Mouse (Mus musculus): ENCODE measurements around the gene Zfr2. TPM values are rescaled to one million over a fixed set of nuclear protein-coding genes. Genes with fewer than 3 reads are reported as not detected.
A peak's percentile ranks its signal among the peaks of the same experiment; 100 is the strongest.

Zfr2 gene
- total and polyA plus RNA-seq, 2 experiments from 2014 or later: 21.9 to 64.1 TPM

- Histone ChIP-seq H3K4me3 (ENCODE audit: low read length) (peak overlapping the region; percentile 87), H3K4me2 (ENCODE audit: low read depth, low read length) (peak overlapping the region; percentile 96), H3K9me3 (ENCODE audit: low read length) (no peaks in the 10 kb centered on the region), H3K4me1 (ENCODE audit: insufficient read depth, low read length) (peaks cover 15% of the 10 kb centered on the region; the same call in 1 of the 2 replicates), H3K9ac (replicated peaks; ENCODE audit: low read length) (peak overlapping the region; percentile 79), H3K27me3 (ENCODE audit: insufficient read depth, low read length) (no peaks in the 10 kb centered on the region), H3K27ac (0 out of 2 replicates have a peak overlapping the region, but pooled peaks have one; percentile 8), H3K36me3 (ENCODE audit: insufficient read depth, low read length) (no peaks in the 10 kb centered on the region)
- no peak for ATAC-seq
- no peak for TF ChIP-seq CTCF (IDR thresholded peaks at IDR 0.05; ENCODE audit: low read depth)
- no peak for DNase-seq (ENCODE audit: low spot score)
- WGBS: 59% methylated on average over 8 of the region's 8 CpGs
Measured at GRCm38 (mm10) chr10:81294442-81294841, 61.5 kb downstream of the Zfr2 start.

DNA sequence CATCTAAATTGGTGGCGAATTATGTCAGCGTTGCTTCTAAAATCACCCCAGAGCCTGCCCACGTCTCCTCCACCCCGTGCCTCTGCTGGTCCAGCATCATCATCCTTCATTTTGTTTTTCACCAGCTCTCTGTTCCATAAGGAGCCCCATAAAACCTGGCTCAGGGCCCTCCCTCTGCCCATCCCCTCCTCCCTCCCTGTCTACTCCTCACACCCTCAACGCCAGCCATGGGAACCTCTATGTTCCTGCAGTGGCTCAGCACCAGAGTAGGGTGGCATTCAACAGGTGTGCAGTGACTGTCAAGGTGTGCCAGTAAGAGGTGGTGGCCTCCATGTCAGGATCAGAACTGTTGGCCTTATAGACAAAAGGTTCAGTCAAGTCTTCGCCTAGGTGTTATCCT is 62.2 kb downstream of the Zfr2 start:
- Histone ChIP-seq H3K9me3 (ENCODE audit: low read length) (no peaks in the 10 kb centered on the region), H3K4me2 (ENCODE audit: low read depth, low read length) (no peak overlapping the region), H3K4me1 (ENCODE audit: insufficient read depth, low read length) (peaks cover 18% of the 10 kb centered on the region), H3K36me3 (ENCODE audit: insufficient read depth, low read length) (no peaks in the 10 kb centered on the region), H3K4me3 (ENCODE audit: low read length) (no peak overlapping the region), H3K27me3 (ENCODE audit: insufficient read depth, low read length) (no peaks in the 10 kb centered on the region), H3K9ac (replicated peaks; ENCODE audit: low read length) (no peak overlapping the region), H3K27ac (no peak overlapping the region)
- no peak for ATAC-seq
- 84% methylated on average over 6 of the region's 6 CpGs for WGBS
- TF ChIP-seq CTCF (IDR thresholded peaks at IDR 0.05; ENCODE audit: low read depth): no peak
- DNase-seq (ENCODE audit: low spot score): no peak

GRCm38 (mm10) chr10:81297246-81297645 is 64.3 kb downstream of the Zfr2 start:
- ATAC-seq: no peak
- Histone ChIP-seq H3K27ac (0 out of 2 replicates have a peak overlapping the region, but pooled peaks have one; percentile 36), H3K4me2 (ENCODE audit: low read depth, low read length) (no peak overlapping the region), H3K9me3 (ENCODE audit: low read length) (no peaks in the 10 kb centered on the region), H3K36me3 (ENCODE audit: insufficient read depth, low read length) (no peaks in the 10 kb centered on the region), H3K9ac (replicated peaks; ENCODE audit: low read length) (no peak overlapping the region), H3K4me3 (ENCODE audit: low read length) (no peak overlapping the region), H3K27me3 (ENCODE audit: insufficient read depth, low read length) (no peaks in the 10 kb centered on the region), H3K4me1 (ENCODE audit: insufficient read depth, low read length) (peaks cover 19% of the 10 kb centered on the region)
- no peak for TF ChIP-seq CTCF (IDR thresholded peaks at IDR 0.05; ENCODE audit: low read depth)
- 76% methylated on average over 6 of the region's 6 CpGs for WGBS
- no peak for DNase-seq (ENCODE audit: low spot score)

- H3K4me3 ChIP-seq (ENCODE audit: low read length): no peak overlapping the region
- H3K27me3 ChIP-seq (ENCODE audit: insufficient read depth, low read length): no peaks in the 10 kb centered on the region
- WGBS: 70% methylated on average over 10 of the region's 10 CpGs
- H3K4me1 ChIP-seq (ENCODE audit: insufficient read depth, low read length): peaks cover 19% of the 10 kb centered on the region
- no peak overlapping the region for H3K4me2 ChIP-seq (ENCODE audit: low read depth, low read length)
- H3K9me3 ChIP-seq (ENCODE audit: low read length): no peaks in the 10 kb centered on the region
- H3K9ac ChIP-seq (replicated peaks; ENCODE audit: low read length): no peak overlapping the region
- DNase-seq (ENCODE audit: low spot score) (no peak), ATAC-seq (no peak)
- no peak for TF ChIP-seq CTCF (IDR thresholded peaks at IDR 0.05; ENCODE audit: low read depth)
- peak overlapping the region; percentile 36; the same call in 1 of the 2 replicates for H3K27ac ChIP-seq
- no peaks in the 10 kb centered on the region for H3K36me3 ChIP-seq (ENCODE audit: insufficient read depth, low read length)
Measured at GRCm38 (mm10) chr10:81297845-81298244, 64.9 kb downstream of the Zfr2 start.

- H3K27ac ChIP-seq: no peak overlapping the region
- 92% methylated on average over 17 of the region's 17 CpGs for WGBS
- DNase-seq (ENCODE audit: low spot score): no peak
- no peaks in the 10 kb centered on the region for H3K27me3 ChIP-seq (ENCODE audit: insufficient read depth, low read length)
- ATAC-seq: no peak
- no peaks in the 10 kb centered on the region for H3K36me3 ChIP-seq (ENCODE audit: insufficient read depth, low read length)
- no peaks in the 10 kb centered on the region for H3K9me3 ChIP-seq (ENCODE audit: low read length)
- TF ChIP-seq CTCF (IDR thresholded peaks at IDR 0.05; ENCODE audit: low read depth): no peak
- no peak overlapping the region for H3K9ac ChIP-seq (replicated peaks; ENCODE audit: low read length)
- peaks cover 19% of the 10 kb centered on the region for H3K4me1 ChIP-seq (ENCODE audit: insufficient read depth, low read length)
- H3K4me3 ChIP-seq (ENCODE audit: low read length): no peak overlapping the region
- H3K4me2 ChIP-seq (ENCODE audit: low read depth, low read length): no peak overlapping the region
Measured at GRCm38 (mm10) chr10:81298369-81299100, 65.6 kb downstream of the Zfr2 start.

GRCm38 (mm10) chr10:81299585-81300351 is 66.8 kb downstream of the Zfr2 start:
- no peak overlapping the region for H3K27ac ChIP-seq
- no peak overlapping the region for H3K4me3 ChIP-seq (ENCODE audit: low read length)

More at GRCm38 (mm10) chr10:81299585-81300351, 66.8 kb downstream of the Zfr2 start:
- DNase-seq (ENCODE audit: low spot score) (no peak), ATAC-seq (no peak)
- peaks cover 8% of the 10 kb centered on the region for H3K4me1 ChIP-seq (ENCODE audit: insufficient read depth, low read length)
- no peak for TF ChIP-seq CTCF (IDR thresholded peaks at IDR 0.05; ENCODE audit: low read depth)
- H3K4me2 ChIP-seq (ENCODE audit: low read depth, low read length): no peak overlapping the region
- WGBS: 84% methylated on average over 14 of the region's 14 CpGs
- H3K27me3 ChIP-seq (ENCODE audit: insufficient read depth, low read length): no peaks in the 10 kb centered on the region
- no peaks in the 10 kb centered on the region for H3K36me3 ChIP-seq (ENCODE audit: insufficient read depth, low read length)
- H3K9me3 ChIP-seq (ENCODE audit: low read length): no peaks in the 10 kb centered on the region
- H3K9ac ChIP-seq (replicated peaks; ENCODE audit: low read length): no peak overlapping the region
